Mouse (Mus musculus) forelimb bud, embryonic 11.5 days (tissue): Measurements from ENCODE around the gene Zswim1.
A peak's percentile ranks its signal among the peaks of the same experiment; 100 is the strongest.
"Not testable (repeated sequence)": the region's sequence is repeated elsewhere in the genome, so short reads cannot be mapped to it uniquely, and the experiment has no call there.

ENCODE experiments used
- DNase-seq: peaks from one replicate; pipeline ENCODE4 v3.0.0-alpha.2; 2012; ENCODE audit warnings: low read depth, low spot score

The Zswim1 gene

GRCm38 (mm10) chr2:164793236-164793635 is 29.2 kb upstream of the Zswim1 start:
- DNase-seq, result peak; percentile 56

GRCm38 (mm10) chr2:164793772-164794171 is 28.7 kb upstream of the Zswim1 start:
- no peak for DNase-seq

- DNase-seq, result peak; percentile 86
Observed at GRCm38 (mm10) chr2:164794293-164794692, 28.2 kb upstream of the Zswim1 start.

GRCm38 (mm10) chr2:164795868-164796267 is 26.6 kb upstream of the Zswim1 start:
- no peak for DNase-seq

GRCm38 (mm10) chr2:164798554-164798953 is 23.9 kb upstream of the Zswim1 start:
- DNase-seq, result not testable (repeated sequence)

- DNase-seq, result no peak
Observed at GRCm38 (mm10) chr2:164800252-164801004, 22.1 kb upstream of the Zswim1 start.

GRCm38 (mm10) chr2:164803201-164803920 is 19.1 kb upstream of the Zswim1 start:
- DNase-seq, result no peak

- no peak for DNase-seq
Observed at GRCm38 (mm10) chr2:164803921-164804313, 18.6 kb upstream of the Zswim1 start.

- DNase-seq, result peak; percentile 99
Observed at GRCm38 (mm10) chr2:164804533-164805331, 17.8 kb upstream of the Zswim1 start, which contains the start of the genes Acot8 and Zswim3. TSS of gene Acot8 (minus strand) at chr2:164804882. TSS of gene Zswim3 (plus strand) at chr2:164805098.

- no peak for DNase-seq
Observed at GRCm38 (mm10) chr2:164805332-164805718, 17.2 kb upstream of the Zswim1 start.

- no peak for DNase-seq
Observed at GRCm38 (mm10) chr2:164806614-164807013, 15.9 kb upstream of the Zswim1 start.

GRCm38 (mm10) chr2:164813557-164813956 is 8.9 kb upstream of the Zswim1 start:
- DNase-seq, result no peak

- no peak for DNase-seq
Observed at GRCm38 (mm10) chr2:164815348-164815747, 7.1 kb upstream of the Zswim1 start.

- DNase-seq, result no peak
Observed at GRCm38 (mm10) chr2:164815821-164816220, 6.7 kb upstream of the Zswim1 start.

GRCm38 (mm10) chr2:164817206-164817605 is 5.3 kb upstream of the Zswim1 start:
- no peak for DNase-seq

GRCm38 (mm10) chr2:164817703-164818102 is 4.8 kb upstream of the Zswim1 start:
- DNase-seq, result no peak

- DNase-seq, result no peak
Observed at GRCm38 (mm10) chr2:164821060-164821459, 1.4 kb upstream of the Zswim1 start.

GRCm38 (mm10) chr2:164823181-164823585 is 697 bp downstream of the Zswim1 start:
- DNase-seq, result peak; percentile 49

GRCm38 (mm10) chr2:164823969-164824368 is 1.5 kb downstream of the Zswim1 start:
- DNase-seq, result no peak

GRCm38 (mm10) chr2:164825521-164825920 is 3.0 kb downstream of the Zswim1 start:
- DNase-seq, result no peak

- DNase-seq, result no peak
Observed at GRCm38 (mm10) chr2:164827146-164827850, 4.8 kb downstream of the Zswim1 start.
